Mouse (Mus musculus) heart, adult 2 months (tissue): Measurements from ENCODE around the gene Ttc21b.

Experiments used
- CTCF ChIP-seq: fragments of 200-600 bp; IDR thresholded peaks from 2 replicates; pipeline ENCODE4 v1.8.1; 2022; ENCODE audit warnings: antibody characterized with exemption, mild to moderate bottlenecking, moderate library complexity
- EP300 ChIP-seq: fragments of 200-500 bp; IDR thresholded peaks from 2 replicates; pipeline ENCODE4 v1.6.1; 2011; ENCODE audit warnings: low read depth, low read length, control low read depth; ENCODE audit not compliant: insufficient read depth
- POLR2A ChIP-seq: fragments of 200-500 bp; IDR thresholded peaks from 2 replicates; pipeline ENCODE4 v1.6.1; 2011; ENCODE audit warnings: mild to moderate bottlenecking, low read depth, low read length, control low read depth; ENCODE audit not compliant: insufficient read depth

- TF ChIP-seq CTCF = no peak
- TF ChIP-seq POLR2A = no peak
- no peak for TF ChIP-seq EP300
Observed at GRCm38 (mm10) chr2:66146473-66146872, 109.9 kb downstream of the Ttc21b start.
